Mouse (Mus musculus): ENCODE data around the gene Ciz1.

Ciz1 gene

GRCm38 (mm10) chr2:32352151-32353006, at the start of gene Ciz1:
Ciz1 (plus strand) TSS chr2:32352327.
- DNase-seq: no peak

GRCm38 (mm10) chr2:32302952-32303351, 49.2 kb upstream of the Ciz1 start:
- DNase-seq: no peak

DNA sequence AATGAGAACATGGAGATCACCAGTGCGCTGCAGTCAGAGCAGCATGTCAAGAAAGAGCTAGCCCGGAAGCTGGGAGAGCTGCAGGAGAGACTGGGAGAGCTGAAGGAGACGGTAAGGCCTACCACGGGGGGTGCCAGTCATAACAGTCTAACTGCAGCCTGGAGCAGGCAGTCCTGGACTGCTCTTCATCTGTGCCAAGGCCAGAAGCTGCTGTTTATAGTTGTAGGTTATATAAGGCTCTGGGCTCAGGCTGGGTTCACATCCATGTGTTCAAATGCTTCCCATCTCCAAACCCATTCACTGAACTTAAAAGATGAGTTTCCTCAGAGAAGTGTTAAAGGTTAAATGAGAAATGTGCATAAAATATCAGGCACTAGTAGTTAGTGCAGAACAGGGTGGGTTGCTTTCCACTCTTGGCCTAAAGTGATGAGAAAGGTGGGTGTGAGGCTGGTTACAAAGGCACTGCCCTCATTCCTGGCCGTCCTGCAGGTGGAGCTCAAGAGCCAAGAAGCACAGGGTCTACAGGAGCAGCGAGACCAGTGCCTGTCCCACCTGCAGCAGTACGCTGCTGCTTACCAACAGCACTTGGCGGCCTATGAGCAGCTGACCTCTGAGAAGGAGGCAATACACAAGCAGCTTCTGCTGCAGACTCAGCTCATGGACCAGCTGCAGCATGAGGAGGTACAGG, 47.8 kb upstream of the Ciz1 start:
- peak; percentile 43 for DNase-seq

DNA sequence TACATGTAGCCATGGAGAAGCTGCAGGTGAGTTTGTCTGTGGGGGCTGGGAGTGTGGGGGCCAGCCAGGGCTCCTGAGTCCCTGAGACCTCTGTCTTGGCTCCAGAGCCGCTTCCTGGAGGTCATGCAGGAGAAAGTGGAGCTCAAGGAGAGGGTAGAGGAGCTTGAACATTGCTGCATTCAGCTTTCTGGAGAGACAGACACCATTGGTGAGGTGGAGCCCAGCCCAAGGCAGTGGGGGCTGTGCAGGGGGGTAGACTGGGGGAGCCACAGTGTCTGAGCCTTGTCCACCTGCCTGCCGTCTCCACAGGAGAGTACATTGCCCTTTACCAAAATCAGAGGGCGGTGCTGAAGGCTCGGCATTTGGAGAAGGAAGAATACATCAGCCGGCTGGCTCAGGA, 46.5 kb upstream of the Ciz1 start:
- no peak for DNase-seq

- no peak for DNase-seq
Measured at GRCm38 (mm10) chr2:32306176-32306575, 46.0 kb upstream of the Ciz1 start.

- DNase-seq: no peak
Measured at GRCm38 (mm10) chr2:32307247-32307798, 44.8 kb upstream of the Ciz1 start.

GRCm38 (mm10) chr2:32307941-32308760, 44.0 kb upstream of the Ciz1 start:
- peak; percentile 66 for DNase-seq

GRCm38 (mm10) chr2:32308870-32309568, 43.1 kb upstream of the Ciz1 start:
- no peak for DNase-seq

GRCm38 (mm10) chr2:32310096-32310845, 41.9 kb upstream of the Ciz1 start:
- DNase-seq: no peak

GRCm38 (mm10) chr2:32311443-32312317, 40.4 kb upstream of the Ciz1 start:
- no peak for DNase-seq

DNA sequence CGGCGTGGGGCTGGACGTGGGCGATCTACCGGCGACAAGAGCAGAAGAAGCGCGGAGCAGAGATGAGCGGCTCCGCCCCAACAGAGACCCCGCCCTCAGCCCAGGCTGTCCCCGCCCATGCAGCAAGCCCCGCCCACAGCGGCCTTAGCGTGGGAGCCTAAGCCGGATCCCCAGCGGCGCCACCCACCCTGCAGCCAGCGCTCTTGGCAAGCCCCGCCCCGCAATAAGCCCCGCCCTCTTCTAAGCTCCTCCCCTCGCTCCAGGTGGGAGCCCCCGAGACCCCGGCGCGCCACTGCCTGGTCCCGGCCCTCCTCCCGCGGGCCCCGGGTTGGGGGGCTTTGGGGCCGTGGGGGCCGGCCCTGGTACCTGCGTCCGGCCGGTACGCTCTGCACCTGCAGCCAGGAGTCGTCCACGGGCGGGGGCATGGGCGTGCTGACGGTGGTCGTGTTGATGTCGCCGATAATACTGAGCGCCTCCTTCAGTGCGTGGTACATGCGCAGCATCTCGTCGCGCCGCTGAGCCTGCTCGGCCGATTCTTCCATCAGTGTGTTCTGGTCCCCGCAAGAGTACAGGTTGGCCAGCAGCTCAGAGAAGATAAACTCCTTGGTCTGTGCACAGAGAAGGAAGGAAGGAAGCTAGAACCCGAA, 39.7 kb upstream of the Ciz1 start:
- DNase-seq: peak; percentile 68

DNA sequence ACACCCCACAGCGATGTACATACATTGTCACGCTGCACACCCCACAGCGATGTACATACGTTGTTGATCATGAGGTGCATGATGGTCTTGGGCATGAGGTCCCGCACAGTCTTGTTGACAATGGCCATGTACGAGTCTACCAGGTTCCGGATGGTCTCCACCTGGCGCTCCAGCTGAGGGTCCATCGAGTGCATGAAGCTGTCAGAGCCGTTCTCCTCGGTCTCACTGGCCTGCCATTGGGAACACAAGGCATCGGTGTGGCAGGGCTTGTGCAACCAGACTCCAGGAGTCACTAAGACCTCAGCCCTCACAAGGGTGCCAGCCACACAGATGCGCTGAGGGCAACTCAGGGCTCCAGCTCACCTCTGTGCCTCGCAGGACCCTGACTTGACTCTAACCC, 37.3 kb upstream of the Ciz1 start:
- DNase-seq: no peak

GRCm38 (mm10) chr2:32315751-32316150, 36.4 kb upstream of the Ciz1 start:
- DNase-seq: no peak

- DNase-seq: no peak
Measured at GRCm38 (mm10) chr2:32316887-32317656, 35.1 kb upstream of the Ciz1 start.

GRCm38 (mm10) chr2:32317791-32318417, 34.2 kb upstream of the Ciz1 start:
- no peak for DNase-seq

DNA sequence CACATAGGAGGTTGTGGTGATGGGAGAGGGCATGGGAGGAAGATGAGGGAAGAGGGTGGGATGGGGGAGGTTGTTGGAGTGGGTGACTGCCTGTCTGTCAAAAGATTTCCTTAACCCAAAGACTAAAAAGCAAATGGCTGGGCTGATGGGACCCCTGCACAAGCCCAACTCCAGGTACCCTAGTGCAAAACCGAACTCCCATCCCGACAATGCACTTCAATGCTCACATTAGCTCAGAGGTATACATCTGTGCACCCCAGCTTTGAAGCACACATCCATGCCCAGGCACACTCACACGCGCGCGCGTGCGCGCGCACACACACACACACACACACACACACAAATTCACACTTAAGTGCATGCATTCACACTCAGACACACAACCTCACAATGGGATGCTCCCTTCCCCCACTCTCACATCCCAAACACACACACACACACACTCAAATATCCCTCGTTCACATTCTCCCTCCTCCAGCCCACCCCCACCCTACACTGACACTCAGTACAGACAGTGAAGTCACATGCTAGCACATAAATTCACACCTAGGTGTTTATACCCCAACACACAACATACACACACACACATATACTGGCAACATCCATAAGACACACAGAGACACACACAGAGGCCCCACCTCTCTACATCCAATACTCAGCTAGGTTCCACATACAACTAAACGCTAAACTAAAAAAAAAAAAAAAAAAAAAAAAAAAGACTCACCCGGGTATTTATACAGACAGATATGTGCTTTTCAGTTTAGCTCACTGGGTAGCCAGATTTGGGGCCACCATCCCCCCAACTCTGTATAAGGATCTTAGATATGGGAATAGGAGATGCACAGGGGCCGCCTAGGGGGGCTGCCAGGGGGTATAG, 33.2 kb upstream of the Ciz1 start:
- no peak for DNase-seq

All from kidney, adult 9 months (tissue).